Mouse (Mus musculus) layer of hippocampus, postnatal 10 days (tissue): ENCODE data around the gene Setd3. TPM values are rescaled to one million over a fixed set of nuclear protein-coding genes. Genes with fewer than 3 reads are reported as not detected.
A peak's percentile ranks its signal among the peaks of the same experiment; 100 is the strongest.

ENCODE experiments used
- DNase-seq, 2 experiments: peaks; one replicate each; pipeline ENCODE4 v3.0.0; 2021; ENCODE audit warnings: low spot score in 2 of 2
- total RNA-seq, 2 experiments: library from RNA; stranded (reverse); gene quantifications; 2 replicates each; pipeline ENCODE4 v1.2.3; 2021

The Setd3 gene
- total RNA-seq, 2 experiments from 2014 or later = 113 to 119 TPM

DNA sequence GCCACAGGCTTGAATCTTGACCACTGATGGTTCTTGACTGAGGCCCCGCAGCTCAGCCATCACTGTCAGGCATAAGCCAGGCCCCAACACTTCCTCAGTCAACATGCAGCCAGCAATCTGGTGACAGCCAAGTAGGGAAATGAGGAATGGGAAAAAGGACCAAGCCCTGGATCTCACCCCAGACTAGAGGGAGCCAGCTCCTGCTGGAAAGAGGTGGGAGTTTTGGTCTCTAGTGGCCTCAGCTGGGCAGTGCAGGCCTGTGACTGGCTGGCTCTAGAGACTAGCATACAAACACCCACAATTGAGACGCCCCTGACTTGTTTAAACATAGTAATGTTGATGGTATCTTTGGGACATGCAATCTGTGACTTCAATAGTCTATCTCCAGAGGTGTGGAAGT lies 91.6 kb downstream of the Setd3 start:
- DNase-seq = no peak

DNA sequence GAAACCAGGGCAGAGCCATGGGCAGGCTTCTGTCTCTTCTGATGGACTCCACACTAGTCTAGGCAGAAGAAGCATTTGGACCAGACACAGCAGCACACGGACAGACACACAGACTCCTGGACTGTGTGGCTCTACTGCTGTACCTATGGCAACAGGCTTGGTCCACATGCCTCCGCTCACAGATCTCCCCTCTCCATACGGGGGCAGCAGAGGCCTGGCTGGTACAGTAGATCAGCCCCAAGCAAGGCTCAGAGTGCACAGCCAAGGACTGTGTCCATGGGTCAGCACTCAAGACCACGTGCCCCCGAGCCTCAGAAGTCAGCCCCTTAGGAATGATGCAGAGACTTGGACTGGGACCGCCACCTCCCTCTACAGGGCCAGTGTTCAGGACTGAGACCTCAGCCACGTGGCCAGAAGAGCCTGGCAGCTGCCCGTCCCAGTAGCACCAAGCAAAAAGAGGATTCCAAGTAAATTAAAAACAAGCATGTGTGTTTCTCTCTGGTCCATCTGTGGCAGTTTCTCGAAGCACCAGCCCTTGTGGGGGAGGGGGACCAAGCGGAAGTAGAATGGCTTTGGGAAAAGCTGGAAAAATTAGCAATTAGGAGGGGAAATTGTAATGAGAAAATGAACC lies 100.9 kb downstream of the Setd3 start:
- peak; percentile 61 to 69 for DNase-seq

DNA sequence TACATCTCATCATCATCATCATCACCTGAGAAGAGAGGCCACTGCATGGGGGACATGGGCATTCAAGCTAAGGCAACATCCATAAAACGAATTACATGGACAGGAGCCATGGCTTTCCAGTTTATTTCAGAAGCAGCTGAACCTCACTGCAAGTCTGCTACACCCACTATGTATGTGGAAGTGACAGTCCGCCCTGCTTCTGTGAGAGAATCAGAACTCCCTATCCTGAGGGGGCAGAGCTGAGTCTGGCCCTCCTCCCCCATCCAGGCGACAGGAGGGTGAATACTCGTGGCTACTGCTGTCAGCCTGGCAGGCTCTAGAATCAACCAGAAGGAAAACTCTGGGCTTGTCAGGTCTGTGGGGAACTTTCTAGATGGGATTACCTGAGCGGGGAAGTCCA lies 106.2 kb downstream of the Setd3 start:
- no peak for DNase-seq

DNA sequence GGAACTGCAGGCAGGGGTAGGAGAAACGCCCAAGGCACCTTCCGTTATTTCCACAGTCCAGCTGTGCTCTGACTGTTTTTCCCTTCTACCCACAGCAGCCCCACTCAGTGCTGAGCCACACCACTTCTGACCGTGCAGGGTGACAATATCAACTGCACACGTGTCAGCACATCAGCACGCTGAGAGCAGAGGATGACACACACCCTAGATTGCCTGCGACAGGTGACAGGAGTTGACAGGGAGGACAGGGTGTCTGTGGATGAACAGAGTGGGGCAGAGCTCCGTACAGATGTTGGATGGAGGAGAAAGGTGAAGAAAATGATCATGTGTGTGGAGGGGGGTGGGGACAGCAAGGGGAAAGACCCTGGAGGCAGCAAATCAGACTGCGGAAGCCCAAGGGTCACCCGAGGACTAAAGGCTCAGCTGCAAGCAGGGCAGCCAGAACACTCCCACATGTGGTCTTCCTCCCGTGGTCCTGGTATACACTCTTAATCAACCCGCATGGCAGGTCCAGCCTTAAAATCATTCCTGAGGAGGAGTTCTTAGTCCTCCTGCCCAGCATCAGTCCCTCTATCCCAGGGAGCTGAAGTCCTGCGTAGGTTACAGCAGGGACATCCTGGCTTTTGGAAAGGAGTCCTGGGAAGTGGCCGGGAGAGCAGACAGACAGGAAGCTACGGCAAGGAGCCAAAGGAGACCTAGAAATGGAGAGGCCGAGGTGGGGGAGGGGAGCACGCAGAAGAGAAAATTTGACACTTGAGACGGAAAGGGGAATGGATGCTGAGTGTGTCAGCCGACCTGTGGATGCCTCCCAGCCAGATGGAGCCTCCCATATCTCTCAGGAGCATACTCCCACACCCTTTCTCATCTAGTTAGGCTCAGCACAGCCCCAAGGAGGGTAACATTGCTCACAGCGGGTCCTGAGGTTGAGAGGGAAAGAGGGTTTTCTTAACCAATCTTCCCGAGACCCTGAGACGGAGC lies 108.1 kb downstream of the Setd3 start:
- DNase-seq = no peak

DNA sequence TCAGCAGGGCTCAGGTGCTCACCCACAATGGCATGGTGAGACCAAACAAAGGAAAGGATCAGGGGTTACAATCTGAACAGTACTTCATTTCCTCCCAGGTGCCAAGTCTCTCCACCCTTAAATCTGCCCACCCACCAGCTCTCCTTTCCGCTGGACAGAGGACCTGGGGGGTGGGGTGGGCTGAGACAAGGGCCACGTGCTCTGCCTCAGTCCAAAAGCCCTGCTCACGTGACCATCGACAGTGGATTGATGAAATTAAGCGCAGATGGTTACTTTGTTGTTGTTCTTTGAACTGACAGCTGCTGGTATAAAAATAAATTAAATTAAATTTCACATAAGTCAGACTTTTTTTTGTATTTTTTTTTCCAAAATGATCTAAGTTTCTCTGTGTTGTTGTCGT lies 109.6 kb downstream of the Setd3 start:
- DNase-seq = no peak

DNA sequence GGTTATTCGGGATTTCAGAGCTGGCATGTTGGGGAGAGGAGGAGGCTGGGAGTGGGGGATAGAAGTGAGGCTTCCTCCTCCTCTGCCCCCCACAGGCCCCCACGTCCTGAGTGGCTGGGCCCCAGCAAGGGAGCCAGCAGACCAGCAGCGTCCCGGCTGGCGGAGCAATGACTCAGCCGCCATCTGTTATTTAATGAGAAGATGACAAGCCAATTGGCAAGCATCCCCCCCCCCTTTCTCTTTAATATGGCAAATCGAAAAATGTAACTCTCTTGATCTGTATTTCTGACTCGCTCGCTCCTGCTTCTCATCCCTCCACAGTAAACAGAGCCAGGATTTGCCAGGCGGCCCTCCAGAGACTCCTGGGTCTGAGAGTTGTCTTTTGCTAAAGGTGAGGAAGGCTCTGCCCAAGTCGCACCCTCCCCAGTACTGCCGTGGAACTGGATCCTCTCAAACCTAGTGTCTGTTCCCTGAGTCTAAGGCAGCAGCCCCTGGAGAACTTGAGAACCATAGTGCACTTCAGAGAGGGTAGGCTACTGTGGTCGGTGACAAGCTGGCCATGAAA lies 111.2 kb downstream of the Setd3 start:
- peak in 1 of 2 experiments; percentile 53 for DNase-seq

DNA sequence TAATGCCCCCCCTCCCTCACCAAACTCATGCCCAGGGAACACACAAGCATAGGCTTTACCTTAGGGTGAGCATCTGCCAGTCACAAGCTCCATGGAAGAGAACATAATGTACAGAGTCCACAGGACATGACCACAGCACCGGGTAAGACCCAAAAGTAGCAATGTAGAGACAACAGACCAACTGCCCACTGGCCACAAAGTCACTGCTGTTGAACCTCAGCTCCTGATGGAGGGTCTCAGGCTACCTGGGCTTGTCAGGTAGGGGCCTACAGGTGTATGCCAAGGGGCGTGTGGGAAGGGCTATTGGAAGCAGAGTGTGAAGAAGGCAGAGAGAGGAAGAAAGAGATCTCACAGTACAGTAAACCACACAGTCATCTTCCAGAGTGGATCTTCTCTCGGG lies 111.9 kb downstream of the Setd3 start:
- DNase-seq = no peak

DNA sequence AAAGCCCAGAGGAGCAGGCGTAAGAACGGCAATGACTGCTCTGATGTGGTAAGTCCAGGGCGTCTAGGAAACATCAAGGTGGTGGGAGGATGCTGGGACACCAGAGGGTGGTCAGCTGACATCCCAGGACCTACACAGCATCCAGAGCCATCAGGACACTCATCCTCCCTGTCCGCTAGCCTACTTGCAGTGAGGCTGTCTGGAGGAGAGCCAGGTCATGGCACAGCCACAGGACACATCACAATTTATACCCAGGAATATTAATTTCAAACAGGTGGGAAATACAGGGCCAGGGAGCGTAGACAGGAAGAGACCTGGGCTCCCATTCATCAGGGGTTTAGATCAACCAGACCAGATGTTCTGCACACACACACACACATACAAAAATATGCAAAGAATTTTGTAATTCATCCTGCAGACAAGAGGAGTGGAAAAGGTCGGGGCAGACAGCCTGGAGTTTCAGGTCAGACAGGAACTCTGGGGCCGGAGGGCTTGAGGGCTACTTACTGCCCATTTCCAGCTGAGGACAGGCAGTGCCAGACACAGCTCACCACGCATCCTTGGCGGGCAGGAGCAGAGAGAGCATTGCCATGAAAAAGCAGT lies 114.6 kb downstream of the Setd3 start:
- no peak for DNase-seq

DNA sequence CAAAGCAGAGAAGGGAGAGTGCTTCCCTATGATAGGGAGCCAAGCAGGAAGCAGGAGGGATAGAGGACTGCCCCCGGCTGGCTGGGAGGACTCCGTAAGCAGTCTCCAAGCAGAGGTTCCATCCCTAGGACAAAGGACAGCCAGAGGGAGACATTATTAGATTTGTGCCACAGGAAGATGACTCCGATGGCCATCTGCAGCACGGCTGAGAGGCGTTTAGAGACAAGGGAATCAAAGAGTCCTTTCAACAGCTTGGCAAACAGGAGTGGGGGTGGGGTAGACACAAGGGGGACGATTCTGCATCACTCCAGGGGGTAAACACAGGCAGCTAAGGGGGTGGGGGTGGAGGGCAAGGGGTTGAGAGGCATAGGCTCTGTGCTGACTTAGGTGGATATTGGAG lies 115.1 kb downstream of the Setd3 start:
- no peak for DNase-seq

DNA sequence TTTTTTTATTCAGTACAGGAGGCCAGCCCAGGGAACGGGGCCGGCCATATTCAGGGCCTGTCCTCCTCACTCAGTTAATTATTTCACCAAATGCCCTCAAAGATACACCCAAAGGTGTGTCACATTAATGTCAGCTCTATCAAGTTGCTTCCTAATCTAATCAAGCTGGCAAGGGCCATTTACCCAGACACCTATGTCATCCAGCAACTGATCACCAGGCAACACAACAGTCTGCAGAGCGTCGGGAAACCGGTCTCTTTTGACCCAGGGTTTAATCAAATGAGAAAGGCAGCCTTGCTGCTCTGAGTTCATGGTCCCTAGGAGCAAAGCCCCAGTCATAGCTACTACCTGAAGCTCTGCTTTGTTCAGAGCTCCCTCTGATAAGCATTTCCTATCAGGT lies 117.0 kb downstream of the Setd3 start:
- DNase-seq = no peak

DNA sequence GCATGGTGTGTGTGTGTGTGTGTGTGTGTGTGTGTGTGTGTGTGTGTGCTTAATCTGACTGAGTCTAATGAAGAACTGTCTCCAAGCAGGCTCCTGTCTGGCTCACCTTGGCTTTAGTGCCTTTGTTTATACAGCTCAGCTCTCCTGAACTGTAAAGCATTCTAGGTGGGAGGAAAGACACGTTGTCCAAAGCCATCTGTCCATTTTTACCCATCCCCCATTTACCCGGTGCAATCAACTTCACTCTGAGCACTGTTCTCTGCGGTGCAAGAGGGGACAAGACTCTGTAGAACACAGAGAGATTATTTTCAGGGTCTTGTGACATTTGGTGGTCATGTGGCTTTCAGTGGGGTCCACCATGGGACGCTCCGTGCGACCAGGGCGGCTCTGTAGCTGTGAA lies 117.5 kb downstream of the Setd3 start:
- DNase-seq = no peak

Other genes starting within 250 kb of the Setd3 start
- gene Bcl11b, start 175.7 kb downstream of the Setd3 start, total RNA-seq = 100 to 1,000 TPM; 118 to 127 TPM
- 10 to 100 TPM; 29.4 to 33.9 TPM for gene Ccnk, start 265 bp upstream of the Setd3 start, total RNA-seq
- gene Ccdc85c, start 96.1 kb upstream of the Setd3 start, total RNA-seq = 10 to 100 TPM; 58.6 to 62.9 TPM
- 1 to 10 TPM; 6.3 to 7.4 TPM for gene Hhipl1, start 127.0 kb upstream of the Setd3 start, total RNA-seq
- 100 to 1,000 TPM in 1 of 2 experiments, 10 to 100 TPM in 1; 89.7 to 103 TPM for gene Cyp46a1, start 155.1 kb upstream of the Setd3 start, total RNA-seq
- 10 to 100 TPM; 43.5 to 51.0 TPM for gene Eml1, start 191.6 kb upstream of the Setd3 start, total RNA-seq